Mouse (Mus musculus) fibroblast of lung, adult 2 months (primary cell): ENCODE data around the gene Meaf6.

Experiments
- DNase-seq: peaks from one replicate; pipeline ENCODE4 v3.0.0-alpha.2; 2011; ENCODE audit warnings: low read depth

Meaf6 gene

GRCm38 (mm10) chr4:125084403-125085345 is at the start of gene Meaf6:
TSS of gene Meaf6 (plus strand) at chr4:125085134.
- peak; percentile 54 for DNase-seq

- DNase-seq: no peak
These were observed 40.5 kb upstream of the Meaf6 start for GRCm38 (mm10) chr4:125044454-125044853.

GRCm38 (mm10) chr4:125055385-125055784 is 29.5 kb upstream of the Meaf6 start:
- DNase-seq: no peak

- DNase-seq: no peak
These were observed 28.5 kb upstream of the Meaf6 start for GRCm38 (mm10) chr4:125056476-125056875.

- no peak for DNase-seq
These were observed 27.7 kb upstream of the Meaf6 start for GRCm38 (mm10) chr4:125057273-125057672.

- DNase-seq: no peak
These were observed 26.9 kb upstream of the Meaf6 start for GRCm38 (mm10) chr4:125058033-125058432.

- DNase-seq: no peak
These were observed 25.9 kb upstream of the Meaf6 start for GRCm38 (mm10) chr4:125059025-125059424.

GRCm38 (mm10) chr4:125063829-125064228 is 21.1 kb upstream of the Meaf6 start:
- no peak for DNase-seq

- DNase-seq: no peak
These were observed 19.2 kb upstream of the Meaf6 start, which contains the start of gene Dnali1 for GRCm38 (mm10) chr4:125065517-125066307. TSS of gene Dnali1 (minus strand) at chr4:125065703.

GRCm38 (mm10) chr4:125066490-125067370 is 18.2 kb upstream of the Meaf6 start, which contains the start of gene Snip1:
TSS of gene Snip1 (plus strand) at chr4:125066672.
- DNase-seq: peak; percentile 69

GRCm38 (mm10) chr4:125077700-125078099 is 7.2 kb upstream of the Meaf6 start:
- DNase-seq: no peak

GRCm38 (mm10) chr4:125078698-125079097 is 6.2 kb upstream of the Meaf6 start:
- DNase-seq: no peak

- no peak for DNase-seq
These were observed 460 bp downstream of the Meaf6 start for GRCm38 (mm10) chr4:125085346-125085841.

- DNase-seq: no peak
These were observed 8.1 kb downstream of the Meaf6 start for GRCm38 (mm10) chr4:125093031-125093430.

- DNase-seq: no peak
These were observed 11.1 kb downstream of the Meaf6 start for GRCm38 (mm10) chr4:125096066-125096465.

- DNase-seq: no peak
These were observed 12.5 kb downstream of the Meaf6 start for GRCm38 (mm10) chr4:125097412-125097811.

- peak; percentile 57 for DNase-seq
These were observed 14.5 kb downstream of the Meaf6 start for GRCm38 (mm10) chr4:125099458-125099857.

- DNase-seq: no peak
These were observed 16.4 kb downstream of the Meaf6 start for GRCm38 (mm10) chr4:125101334-125101733.

- DNase-seq: no peak
These were observed 20.4 kb downstream of the Meaf6 start for GRCm38 (mm10) chr4:125105354-125105753.

- peak; percentile 79 for DNase-seq
These were observed 29.7 kb downstream of the Meaf6 start for GRCm38 (mm10) chr4:125114638-125115037.

- DNase-seq: no peak
These were observed 30.1 kb downstream of the Meaf6 start for GRCm38 (mm10) chr4:125115081-125115480.
